Mouse (Mus musculus): ENCODE data around the gene Alg5.

- TF ChIP-seq EP300 (IDR thresholded peaks at IDR 0.05; ENCODE audit: low read depth) (no peak), CTCF (IDR thresholded peaks at IDR 0.05; ENCODE audit: low read depth) (peak; percentile 44)
Measured at GRCm38 (mm10) chr3:54745799-54746198, 10.5 kb downstream of the Alg5 start.

Measured in heart, postnatal 0 days (tissue).